Mouse (Mus musculus): ENCODE measurements at regions not wholly inside any gene's neighbourhood (a gene's known extent, or its start where the extent isn't known, plus 50 kb on each side); places are given as distances from the start of the nearest gene placed in this dataset.
"Not testable (repeated sequence)": the region's sequence is repeated elsewhere in the genome, so short reads cannot be mapped to it uniquely, and the experiment has no call there.

GRCm38 (mm10) chr6:103809986-103810341 lies 299.6 kb downstream of the Chl1 start:
- H3K27ac ChIP-seq (ENCODE audit: insufficient read depth, low read length), result peak overlapping the region; percentile 65
- TF ChIP-seq POLR2A (IDR thresholded peaks at IDR 0.05; ENCODE audit: extremely low read depth, insufficient read depth, low read length) (no peak), CTCF (IDR thresholded peaks at IDR 0.05; ENCODE audit: extremely low read depth, insufficient read depth, low read length) (no peak)

DNA sequence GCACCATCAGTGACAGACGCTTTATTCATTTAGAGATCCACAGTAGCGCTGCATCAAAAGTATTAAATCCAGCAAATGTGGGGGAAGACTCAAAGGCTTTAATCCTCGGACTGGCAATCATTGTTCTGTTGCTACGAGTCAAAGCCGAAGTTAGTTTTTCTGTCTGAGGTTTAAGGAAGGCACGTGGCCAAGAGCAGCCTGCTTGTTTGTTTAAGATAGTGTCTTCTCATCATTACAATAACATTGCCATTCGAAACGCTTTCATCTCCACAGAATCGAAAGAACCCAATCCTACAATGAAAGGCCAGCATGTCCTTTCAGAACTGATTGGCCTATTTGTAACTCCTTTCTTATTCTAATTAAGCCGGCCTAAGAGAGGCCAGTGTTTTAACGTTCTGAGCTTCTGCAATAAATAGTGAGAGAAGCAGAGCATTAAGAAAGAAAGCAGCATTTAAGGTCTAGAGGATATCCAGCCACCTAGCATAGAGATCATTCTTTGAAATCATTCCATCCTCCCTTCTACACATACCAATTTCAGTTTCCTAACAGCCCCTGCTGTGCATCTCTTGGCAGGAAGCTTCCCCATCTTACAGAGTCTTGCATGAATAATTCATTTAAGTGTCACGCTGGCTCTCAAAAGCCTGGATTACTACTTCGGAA lies 300.1 kb downstream of the Chl1 start:
- no peak for TF ChIP-seq CTCF (IDR thresholded peaks at IDR 0.05; ENCODE audit: extremely low read depth, insufficient read depth, low read length)
- no peak for TF ChIP-seq POLR2A (IDR thresholded peaks at IDR 0.05; ENCODE audit: extremely low read depth, insufficient read depth, low read length)
- Histone ChIP-seq H3K4me3 (ENCODE audit: insufficient read depth, low read length) (peak overlapping the region; percentile 25; the same call in 1 of the 2 replicates), H3K4me1 (ENCODE audit: control insufficient read depth, insufficient read depth, low read length) (peaks cover 4% of the 10 kb centered on the region; the same call in 1 of the 2 replicates), H3K27ac (ENCODE audit: insufficient read depth, low read length) (peak overlapping the region; percentile 65)

More at GRCm38 (mm10) chr6:103809986-103810341, 299.6 kb downstream of the Chl1 start:
- peaks cover 4% of the 10 kb centered on the region; the same call in 1 of the 2 replicates for H3K4me1 ChIP-seq (ENCODE audit: control insufficient read depth, insufficient read depth, low read length)
- peak overlapping the region; percentile 25; the same call in 1 of the 2 replicates for H3K4me3 ChIP-seq (ENCODE audit: insufficient read depth, low read length)

GRCm38 (mm10) chr6:103816396-103816795 lies 306.0 kb downstream of the Chl1 start:
- not testable (repeated sequence) for H3K27ac ChIP-seq (ENCODE audit: insufficient read depth, low read length); H3K4me1 ChIP-seq (ENCODE audit: control insufficient read depth, insufficient read depth, low read length); H3K4me3 ChIP-seq (ENCODE audit: insufficient read depth, low read length)

DNA sequence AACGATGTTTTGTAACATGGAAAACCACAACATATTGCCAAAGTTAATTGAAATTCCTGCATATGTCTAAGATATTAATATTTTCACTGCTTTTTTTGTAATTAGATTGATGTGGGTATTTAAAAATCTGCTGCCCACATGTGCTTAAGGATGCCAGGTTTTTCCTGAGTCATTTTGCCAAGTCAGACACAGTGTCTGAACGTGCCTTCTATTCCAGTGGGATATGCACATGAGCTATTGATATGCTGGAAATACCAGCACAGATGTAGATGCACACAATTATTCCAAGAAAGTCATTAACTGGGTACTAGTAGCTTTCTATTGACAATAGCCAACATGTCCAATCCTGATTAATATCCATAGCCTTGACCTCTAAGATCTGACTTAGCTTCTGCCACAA lies 315.7 kb downstream of the Chl1 start:
- TF ChIP-seq CTCF (IDR thresholded peaks at IDR 0.05; ENCODE audit: extremely low read depth, insufficient read depth, low read length) (no peak), POLR2A (IDR thresholded peaks at IDR 0.05; ENCODE audit: extremely low read depth, insufficient read depth, low read length) (no peak)
- Histone ChIP-seq H3K4me1 (ENCODE audit: control insufficient read depth, insufficient read depth, low read length) (no peaks in the 10 kb centered on the region), H3K27ac (ENCODE audit: insufficient read depth, low read length) (no peak overlapping the region), H3K4me3 (ENCODE audit: insufficient read depth, low read length) (no peak overlapping the region)

GRCm38 (mm10) chr6:103827623-103828022 lies 317.2 kb downstream of the Chl1 start:
- Histone ChIP-seq H3K4me1 (ENCODE audit: control insufficient read depth, insufficient read depth, low read length) (no peaks in the 10 kb centered on the region), H3K27ac (ENCODE audit: insufficient read depth, low read length) (no peak overlapping the region), H3K4me3 (ENCODE audit: insufficient read depth, low read length) (no peak overlapping the region)
- TF ChIP-seq POLR2A (IDR thresholded peaks at IDR 0.05; ENCODE audit: extremely low read depth, insufficient read depth, low read length) (no peak), CTCF (IDR thresholded peaks at IDR 0.05; ENCODE audit: extremely low read depth, insufficient read depth, low read length) (no peak)

GRCm38 (mm10) chr6:103828866-103829265 lies 318.5 kb downstream of the Chl1 start:
- H3K27ac ChIP-seq (ENCODE audit: insufficient read depth, low read length), result no peak overlapping the region
- no peak overlapping the region for H3K4me3 ChIP-seq (ENCODE audit: insufficient read depth, low read length)
- TF ChIP-seq POLR2A (IDR thresholded peaks at IDR 0.05; ENCODE audit: extremely low read depth, insufficient read depth, low read length) (no peak), CTCF (IDR thresholded peaks at IDR 0.05; ENCODE audit: extremely low read depth, insufficient read depth, low read length) (no peak)
- no peaks in the 10 kb centered on the region for H3K4me1 ChIP-seq (ENCODE audit: control insufficient read depth, insufficient read depth, low read length)

DNA sequence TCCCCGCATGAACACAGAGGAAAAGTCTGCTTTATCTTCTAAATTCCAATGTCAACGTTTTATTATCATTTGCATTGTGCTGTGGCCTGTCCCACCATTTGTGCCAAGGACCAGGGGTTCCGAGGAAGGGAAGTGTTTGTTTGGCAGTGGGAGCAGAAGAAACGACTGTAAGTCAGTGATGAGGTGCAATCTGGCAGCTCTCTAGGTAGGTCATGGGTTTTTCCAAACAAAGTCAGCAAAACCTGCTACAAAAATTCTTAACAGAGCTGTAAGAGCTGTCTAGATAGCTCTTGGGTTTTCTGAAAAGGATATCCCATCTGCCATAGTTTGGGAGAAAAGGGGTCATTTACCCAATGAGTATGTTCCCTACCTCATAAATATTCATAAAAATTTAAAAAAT lies 321.9 kb downstream of the Chl1 start:
- TF ChIP-seq CTCF (IDR thresholded peaks at IDR 0.05; ENCODE audit: extremely low read depth, insufficient read depth, low read length), result no peak
- no peak for TF ChIP-seq POLR2A (IDR thresholded peaks at IDR 0.05; ENCODE audit: extremely low read depth, insufficient read depth, low read length)
- no peaks in the 10 kb centered on the region for H3K4me1 ChIP-seq (ENCODE audit: control insufficient read depth, insufficient read depth, low read length)
- H3K27ac ChIP-seq (ENCODE audit: insufficient read depth, low read length), result no peak overlapping the region
- H3K4me3 ChIP-seq (ENCODE audit: insufficient read depth, low read length), result no peak overlapping the region

GRCm38 (mm10) chr6:103832808-103833207 lies 322.4 kb downstream of the Chl1 start:
- TF ChIP-seq CTCF (IDR thresholded peaks at IDR 0.05; ENCODE audit: extremely low read depth, insufficient read depth, low read length) (no peak), POLR2A (IDR thresholded peaks at IDR 0.05; ENCODE audit: extremely low read depth, insufficient read depth, low read length) (no peak)
- Histone ChIP-seq H3K4me3 (ENCODE audit: insufficient read depth, low read length) (no peak overlapping the region), H3K4me1 (ENCODE audit: control insufficient read depth, insufficient read depth, low read length) (no peaks in the 10 kb centered on the region), H3K27ac (ENCODE audit: insufficient read depth, low read length) (no peak overlapping the region)

DNA sequence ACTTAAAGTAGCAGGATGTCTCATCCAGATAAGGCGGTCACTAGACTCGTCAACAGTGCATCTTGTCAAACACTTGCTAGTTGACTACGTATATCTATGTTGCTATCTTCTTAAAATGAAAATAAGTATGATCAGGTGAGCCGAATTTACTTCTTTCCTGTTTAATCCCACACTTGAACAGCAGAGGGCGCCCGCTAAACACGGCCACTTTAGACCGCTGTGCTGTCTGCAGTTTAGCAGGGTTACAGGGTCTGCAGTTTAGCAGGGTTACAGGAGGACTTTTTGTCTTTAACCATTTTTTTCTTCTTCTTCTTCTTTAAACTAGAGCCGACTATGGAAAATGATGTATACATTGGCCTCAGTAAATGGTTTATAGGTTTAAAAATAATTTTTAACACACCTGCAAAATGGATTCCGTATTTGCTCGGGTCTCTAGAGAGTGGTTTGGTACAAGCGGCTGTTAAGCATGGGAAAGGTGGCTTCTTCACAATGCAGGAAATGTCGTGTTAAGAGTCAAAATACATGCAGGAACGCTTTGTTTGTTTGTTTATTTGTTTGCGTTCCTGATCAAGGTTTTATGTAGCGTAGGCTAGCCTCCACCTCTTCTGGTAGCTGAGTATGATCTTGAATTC lies 323.2 kb downstream of the Chl1 start:
- Histone ChIP-seq H3K4me3 (ENCODE audit: insufficient read depth, low read length) (no peak overlapping the region), H3K4me1 (ENCODE audit: control insufficient read depth, insufficient read depth, low read length) (no peaks in the 10 kb centered on the region), H3K27ac (ENCODE audit: insufficient read depth, low read length) (no peak overlapping the region)
- TF ChIP-seq POLR2A (IDR thresholded peaks at IDR 0.05; ENCODE audit: extremely low read depth, insufficient read depth, low read length) (no peak), CTCF (IDR thresholded peaks at IDR 0.05; ENCODE audit: extremely low read depth, insufficient read depth, low read length) (peak; percentile 74)

- TF ChIP-seq CTCF (IDR thresholded peaks at IDR 0.05; ENCODE audit: extremely low read depth, insufficient read depth, low read length) (no peak), POLR2A (IDR thresholded peaks at IDR 0.05; ENCODE audit: extremely low read depth, insufficient read depth, low read length) (no peak)
- H3K4me1 ChIP-seq (ENCODE audit: control insufficient read depth, insufficient read depth, low read length), result no peaks in the 10 kb centered on the region
Measured at GRCm38 (mm10) chr6:103834726-103835229, 324.4 kb downstream of the Chl1 start.

More at GRCm38 (mm10) chr6:103834726-103835229, 324.4 kb downstream of the Chl1 start:
- Histone ChIP-seq H3K27ac (ENCODE audit: insufficient read depth, low read length) (no peak overlapping the region), H3K4me3 (ENCODE audit: insufficient read depth, low read length) (no peak overlapping the region)
